Mouse (Mus musculus): Measurements from ENCODE around the gene Phox2a. TPM values are rescaled to one million over a fixed set of nuclear protein-coding genes. Genes with fewer than 3 reads are reported as not detected.

Phox2a gene
- not detected for polyA plus RNA-seq (2014; fragmentation: Illumina TruSeq; extraction: RNeasy Lipid Tissue Mini Kit (QIAGEN cat#74804); ENCODE audit: insufficient read depth, low read depth, low replicate concordance)

GRCm38 (mm10) chr7:101817861-101818401 is at the start of gene Phox2a:
TSS of gene Phox2a (plus strand) at chr7:101818313.

GRCm38 (mm10) chr7:101837606-101838471 is 19.7 kb downstream of the Phox2a start, which contains the start of gene Inppl1:
TSS of gene Inppl1 (minus strand) at chr7:101838229.

GRCm38 (mm10) chr7:101857094-101857493 is 39.0 kb downstream of the Phox2a start, which contains the start of gene Folr2:
TSS of gene Folr2 (minus strand) at chr7:101857194.

DNA sequence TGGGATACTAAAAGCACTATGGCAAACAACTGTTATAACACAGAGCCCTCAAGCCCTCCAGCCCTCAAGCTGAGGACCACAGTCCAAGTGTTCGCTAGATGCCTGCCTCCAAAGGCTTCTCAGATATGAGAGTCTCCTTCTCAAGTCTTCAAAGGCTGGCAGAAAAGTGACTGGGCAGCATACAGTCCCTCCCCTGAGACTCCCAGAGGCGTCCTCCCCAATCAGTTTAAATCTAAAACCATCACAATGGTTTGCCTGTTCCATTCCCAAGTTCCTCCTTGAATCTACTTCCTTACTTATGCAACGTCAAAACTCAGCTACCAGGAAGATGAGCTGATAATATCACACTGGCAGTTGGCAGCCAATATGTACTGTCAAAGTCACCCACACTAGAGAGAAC is 45.3 kb downstream of the Phox2a start, which contains the start of gene Anapc15:
Anapc15 (plus strand) TSS at position 301 of the 400 bp plus-strand sequence.

DNA sequence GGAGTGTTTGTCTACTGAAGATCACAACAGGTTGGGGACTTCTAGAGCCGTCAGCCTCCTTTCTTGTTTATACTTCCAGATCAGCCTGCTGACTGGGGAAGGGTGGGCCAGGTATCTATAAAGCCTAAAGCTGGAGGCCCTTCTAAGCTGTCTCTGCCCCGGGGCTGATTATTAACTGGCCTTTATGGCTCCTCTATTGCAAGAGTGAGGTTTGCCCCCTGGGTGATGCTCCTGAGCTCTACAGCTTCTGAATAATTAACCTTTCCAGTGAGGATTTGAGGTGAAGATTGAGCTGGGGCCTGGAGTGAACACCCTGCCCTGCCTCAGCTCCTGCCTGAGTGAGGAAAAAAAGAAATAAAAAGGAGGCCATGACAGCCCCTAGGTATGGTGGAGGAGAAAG is 52.5 kb downstream of the Phox2a start, which contains the start of gene Folr1:
Folr1 (minus strand) TSS at position 160 of the 400 bp plus-strand sequence.

Other genes starting within 250 kb of the Phox2a start
- gene Art2b, start 232.7 kb upstream of the Phox2a start, polyA plus RNA-seq (2014; fragmentation: Illumina TruSeq; extraction: RNeasy Lipid Tissue Mini Kit (QIAGEN cat#74804); ENCODE audit: insufficient read depth, low read depth, low replicate concordance), result 0.41 TPM
- gene Clpb, start 154.7 kb upstream of the Phox2a start, polyA plus RNA-seq (2014; fragmentation: Illumina TruSeq; extraction: RNeasy Lipid Tissue Mini Kit (QIAGEN cat#74804); ENCODE audit: insufficient read depth, low read depth, low replicate concordance), result 14.0 TPM
- gene Inppl1, start 19.9 kb downstream of the Phox2a start, polyA plus RNA-seq (2014; fragmentation: Illumina TruSeq; extraction: RNeasy Lipid Tissue Mini Kit (QIAGEN cat#74804); ENCODE audit: insufficient read depth, low read depth, low replicate concordance), result 18.5 TPM
- 13.4 TPM for gene Folr2, start 38.9 kb downstream of the Phox2a start, polyA plus RNA-seq (2014; fragmentation: Illumina TruSeq; extraction: RNeasy Lipid Tissue Mini Kit (QIAGEN cat#74804); ENCODE audit: insufficient read depth, low read depth, low replicate concordance)
- gene Anapc15, start 45.4 kb downstream of the Phox2a start, polyA plus RNA-seq (2014; fragmentation: Illumina TruSeq; extraction: RNeasy Lipid Tissue Mini Kit (QIAGEN cat#74804); ENCODE audit: insufficient read depth, low read depth, low replicate concordance), result 16.4 TPM
- 1.5 TPM for gene Folr1, start 52.5 kb downstream of the Phox2a start, polyA plus RNA-seq (2014; fragmentation: Illumina TruSeq; extraction: RNeasy Lipid Tissue Mini Kit (QIAGEN cat#74804); ENCODE audit: insufficient read depth, low read depth, low replicate concordance)
- 106 TPM for gene Lamtor1, start 87.6 kb downstream of the Phox2a start, polyA plus RNA-seq (2014; fragmentation: Illumina TruSeq; extraction: RNeasy Lipid Tissue Mini Kit (QIAGEN cat#74804); ENCODE audit: insufficient read depth, low read depth, low replicate concordance)
- gene Tomt, start 88.0 kb downstream of the Phox2a start, polyA plus RNA-seq (2014; fragmentation: Illumina TruSeq; extraction: RNeasy Lipid Tissue Mini Kit (QIAGEN cat#74804); ENCODE audit: insufficient read depth, low read depth, low replicate concordance), result 0.08 TPM
- gene Lrrc51, start 115.6 kb downstream of the Phox2a start, polyA plus RNA-seq (2014; fragmentation: Illumina TruSeq; extraction: RNeasy Lipid Tissue Mini Kit (QIAGEN cat#74804); ENCODE audit: insufficient read depth, low read depth, low replicate concordance), result 35.5 TPM
- 42.8 TPM for gene Numa1, start 115.8 kb downstream of the Phox2a start, polyA plus RNA-seq (2014; fragmentation: Illumina TruSeq; extraction: RNeasy Lipid Tissue Mini Kit (QIAGEN cat#74804); ENCODE audit: insufficient read depth, low read depth, low replicate concordance)
- gene Il18bp, start 200.4 kb downstream of the Phox2a start, polyA plus RNA-seq (2014; fragmentation: Illumina TruSeq; extraction: RNeasy Lipid Tissue Mini Kit (QIAGEN cat#74804); ENCODE audit: insufficient read depth, low read depth, low replicate concordance), result 7.6 TPM
- 23.2 TPM for gene Rnf121, start 247.2 kb downstream of the Phox2a start, polyA plus RNA-seq (2014; fragmentation: Illumina TruSeq; extraction: RNeasy Lipid Tissue Mini Kit (QIAGEN cat#74804); ENCODE audit: insufficient read depth, low read depth, low replicate concordance)
- gene Xndc1, start 247.2 kb downstream of the Phox2a start, polyA plus RNA-seq (2014; fragmentation: Illumina TruSeq; extraction: RNeasy Lipid Tissue Mini Kit (QIAGEN cat#74804); ENCODE audit: insufficient read depth, low read depth, low replicate concordance), result 7.4 TPM
- gene Xntrpc, start 247.4 kb downstream of the Phox2a start, polyA plus RNA-seq (2014; fragmentation: Illumina TruSeq; extraction: RNeasy Lipid Tissue Mini Kit (QIAGEN cat#74804); ENCODE audit: insufficient read depth, low read depth, low replicate concordance), result 0.56 TPM